Mouse (Mus musculus) ZHBTc4 (cell line): Measurements from ENCODE around the gene Dnah3.

Experiments
- DNase-seq: peaks from one replicate; pipeline ENCODE4 v3.0.0-alpha.2; 2011; ENCODE audit warnings: low read depth, low spot score

Dnah3 gene

DNA sequence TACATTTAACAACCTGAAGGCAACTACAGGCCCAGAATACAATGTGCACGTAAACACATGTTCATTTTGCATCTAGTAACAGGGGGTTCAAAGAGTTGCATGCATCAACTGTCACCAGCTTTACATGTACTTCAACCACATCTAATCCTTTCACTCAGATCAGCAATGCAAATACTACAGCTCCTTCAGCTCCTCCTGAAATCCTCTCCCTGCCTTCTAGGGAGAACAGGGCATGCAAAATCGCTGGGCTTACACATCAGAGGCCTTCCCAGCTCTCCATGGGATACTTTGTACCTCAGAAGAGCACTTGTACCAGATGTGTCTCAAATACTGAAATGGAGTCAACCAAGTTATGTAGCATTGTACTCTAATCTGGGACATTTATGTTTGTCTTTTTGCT lies 222.0 kb downstream of the Dnah3 start:
- DNase-seq, result no peak
